Mouse (Mus musculus) lung, adult 2 months (tissue): ENCODE results near the gene Slc27a1.

Source experiments
- CTCF ChIP-seq: fragments of 200-500 bp; IDR thresholded peaks from 2 replicates; pipeline ENCODE4 v1.5.1; 2011; ENCODE audit warnings: mild to moderate bottlenecking, low read length, control low read depth; ENCODE audit not compliant: insufficient read depth
- POLR2A ChIP-seq: fragments of 200-500 bp; IDR thresholded peaks from 2 replicates; pipeline ENCODE4 v1.6.1; 2011; ENCODE audit warnings: low read depth, mild to moderate bottlenecking, control low read depth, low read length, borderline replicate concordance; ENCODE audit errors: extremely low read depth

- no peak for TF ChIP-seq POLR2A
- no peak for TF ChIP-seq CTCF
These were observed 2.2 kb upstream of the Slc27a1 start, which contains the start of gene Nxnl1 for GRCm38 (mm10) chr8:71566501-71566900.
